Mouse (Mus musculus) heart, adult 2 months (tissue): ENCODE measurements around the gene Morn1.

ENCODE experiments used
- CTCF ChIP-seq: fragments of 200-600 bp; IDR thresholded peaks from 2 replicates; pipeline ENCODE4 v1.8.1; 2022; ENCODE audit warnings: antibody characterized with exemption, mild to moderate bottlenecking, moderate library complexity
- EP300 ChIP-seq: fragments of 200-500 bp; IDR thresholded peaks from 2 replicates; pipeline ENCODE4 v1.6.1; 2011; ENCODE audit warnings: low read depth, low read length, control low read depth; ENCODE audit not compliant: insufficient read depth
- POLR2A ChIP-seq: fragments of 200-500 bp; IDR thresholded peaks from 2 replicates; pipeline ENCODE4 v1.6.1; 2011; ENCODE audit warnings: mild to moderate bottlenecking, low read depth, low read length, control low read depth; ENCODE audit not compliant: insufficient read depth

DNA sequence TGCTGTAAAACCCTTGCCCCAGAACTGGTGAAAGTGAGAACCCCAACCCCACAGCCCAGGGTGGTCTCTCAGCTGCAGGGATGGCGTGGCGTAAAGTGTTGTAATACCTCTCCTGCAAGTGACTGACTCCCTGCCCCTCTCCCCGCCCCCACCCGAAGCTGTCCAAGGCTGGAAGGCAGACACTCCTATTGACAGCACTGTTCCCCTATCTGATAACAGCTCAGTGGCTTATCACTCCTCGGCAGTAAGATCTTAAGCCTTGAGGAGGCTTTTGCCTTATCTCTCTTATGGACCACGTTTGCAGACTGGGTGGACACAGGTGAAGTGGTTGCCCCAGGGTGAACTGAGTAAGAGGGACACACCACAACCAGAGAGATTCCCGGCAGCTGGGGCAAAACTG, 38.9 kb downstream of the Morn1 start:
- no peak for TF ChIP-seq CTCF
- no peak for TF ChIP-seq POLR2A
- no peak for TF ChIP-seq EP300
